Mouse (Mus musculus): ENCODE data around the gene Tank. TPM values are rescaled to one million over a fixed set of nuclear protein-coding genes. Genes with fewer than 3 reads are reported as not detected.

Tank gene
- 10 to 100 TPM; 31.7 to 33.5 TPM for total RNA-seq (2021)

DNA sequence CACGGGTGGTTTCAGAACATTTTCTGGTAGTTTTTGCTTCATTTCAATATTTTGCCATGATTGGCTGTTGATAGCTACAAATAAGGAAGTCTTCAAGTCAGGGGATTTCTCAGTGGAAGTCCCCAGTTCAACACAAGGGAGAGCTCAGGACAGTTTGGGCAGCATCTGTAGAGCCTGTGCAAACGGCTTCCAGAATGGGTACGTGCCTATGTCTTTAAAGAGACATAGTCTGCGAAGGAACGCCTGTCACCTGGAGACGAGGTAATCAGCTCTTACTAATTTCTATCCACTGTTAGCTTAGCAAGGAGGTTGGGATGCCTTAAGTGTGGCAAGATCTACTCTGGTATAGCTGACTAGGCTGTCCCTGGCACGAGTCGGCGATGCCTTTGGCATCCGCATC lies at the start of gene Tank:
Tank (plus strand) TSS at position 153 of the 400 bp plus-strand sequence.
- intact Hi-C loops (cut with DNase I), result no loop called here
- no peak for DNase-seq (ENCODE audit: low spot score in 2 of 2)

DNA sequence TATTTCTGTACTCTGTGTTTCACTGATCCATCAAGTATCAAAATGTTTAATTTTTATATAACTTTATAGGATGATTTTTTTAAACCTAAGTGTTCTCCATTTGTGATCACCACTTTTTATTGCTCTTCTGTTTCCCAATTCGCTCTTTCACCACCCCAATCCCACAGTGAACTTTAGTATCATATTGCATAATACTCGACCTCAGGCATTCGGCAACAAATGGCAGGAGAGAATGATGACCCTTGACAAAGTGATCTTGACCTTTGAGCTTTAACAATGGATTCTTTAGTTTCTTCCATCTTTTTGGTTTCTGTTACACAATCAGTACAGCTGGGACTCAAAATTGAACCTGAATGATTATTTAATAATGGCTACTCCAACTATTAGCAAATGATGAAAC lies 46.1 kb upstream of the Tank start:
- DNase-seq (ENCODE audit: low spot score in 2 of 2), result no peak
- intact Hi-C loops (cut with DNase I), result no loop called here

DNA sequence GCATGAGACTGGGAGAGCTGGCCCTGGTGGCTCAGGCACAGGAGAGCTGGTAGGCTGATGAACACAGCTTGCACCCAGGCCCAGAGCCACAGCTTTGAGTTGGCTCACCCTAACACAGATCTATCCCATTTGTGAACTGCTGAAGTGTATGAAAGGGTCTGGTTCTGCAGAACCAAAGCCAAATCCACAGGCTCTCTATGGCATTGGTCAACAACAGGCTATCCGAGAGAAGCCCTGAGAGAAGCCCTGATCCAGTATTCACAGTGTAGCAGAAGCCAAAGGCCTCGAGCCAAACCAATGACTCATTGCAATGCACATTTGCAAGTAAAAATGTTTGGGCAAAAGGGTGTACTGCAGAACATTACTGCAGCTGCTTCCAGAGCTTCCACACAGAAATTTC lies 45.3 kb upstream of the Tank start:
- intact Hi-C loops (cut with DNase I), result no loop called here
- DNase-seq (ENCODE audit: low spot score in 2 of 2), result peak; percentile 26 to 66

- intact Hi-C loops (cut with DNase I), result no loop called here
- DNase-seq (ENCODE audit: low spot score in 2 of 2), result no peak
Measured at GRCm38 (mm10) chr2:61536901-61537300, 41.5 kb upstream of the Tank start.

- intact Hi-C loops (cut with DNase I), result no loop called here
- no peak for DNase-seq (ENCODE audit: low spot score in 2 of 2)
Measured at GRCm38 (mm10) chr2:61539378-61539777, 39.0 kb upstream of the Tank start.

- intact Hi-C loops (cut with DNase I), result no loop called here
- no peak for DNase-seq (ENCODE audit: low spot score in 2 of 2)
Measured at GRCm38 (mm10) chr2:61542426-61542825, 36.0 kb upstream of the Tank start.

GRCm38 (mm10) chr2:61545666-61546065 lies 32.7 kb upstream of the Tank start:
- no peak for DNase-seq (ENCODE audit: low spot score in 2 of 2)
- intact Hi-C loops (cut with DNase I), result no loop called here

DNA sequence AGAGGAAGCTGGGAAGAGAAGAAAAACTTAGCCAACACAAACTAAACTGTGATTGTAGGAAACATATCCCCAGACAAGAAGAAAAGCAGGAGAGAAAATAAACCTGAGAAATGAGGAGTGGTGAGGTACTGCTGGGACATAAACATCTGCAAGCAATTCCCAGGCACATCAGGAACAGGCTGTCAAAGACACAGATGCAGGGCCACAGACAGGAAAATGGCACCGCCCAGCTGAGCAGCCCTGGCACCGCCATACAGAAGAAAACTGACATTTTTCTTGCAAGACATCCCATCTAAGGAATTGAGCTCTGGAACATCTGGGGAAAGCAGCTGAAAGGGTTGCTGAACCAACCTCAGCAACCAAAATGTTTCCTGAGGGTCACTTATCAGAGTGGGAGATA lies 30.4 kb upstream of the Tank start:
- DNase-seq (ENCODE audit: low spot score in 2 of 2), result no peak
- intact Hi-C loops (cut with DNase I), result no loop called here

GRCm38 (mm10) chr2:61551680-61552079 lies 26.7 kb upstream of the Tank start:
- intact Hi-C loops (cut with DNase I), result no loop called here
- peak in 1 of 2 experiments; percentile 32 for DNase-seq (ENCODE audit: low spot score in 2 of 2)

- DNase-seq (ENCODE audit: low spot score in 2 of 2), result no peak
- intact Hi-C loops (cut with DNase I), result no loop called here
Measured at GRCm38 (mm10) chr2:61555367-61555766, 23.0 kb upstream of the Tank start.

DNA sequence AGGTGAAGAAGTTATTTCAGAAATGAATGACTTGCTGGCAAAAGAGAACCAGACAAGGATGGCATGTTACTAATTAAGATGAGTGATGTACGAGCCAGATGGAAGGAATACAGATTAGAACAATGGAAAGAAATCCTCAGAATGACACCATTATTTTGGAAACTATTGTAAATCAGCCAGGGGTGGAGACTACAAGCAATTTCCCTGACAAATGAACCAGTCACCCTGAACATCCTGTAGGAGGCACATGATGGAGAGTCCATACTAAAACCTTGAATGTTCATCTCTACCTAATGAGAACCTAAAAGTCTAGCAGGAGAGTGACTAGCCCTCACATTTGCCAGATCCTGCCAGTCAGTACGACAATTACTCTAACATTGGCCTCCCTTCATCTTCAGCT lies 22.6 kb upstream of the Tank start:
- intact Hi-C loops (cut with DNase I), result no loop called here
- DNase-seq (ENCODE audit: low spot score in 2 of 2), result no peak

- intact Hi-C loops (cut with DNase I), result no loop called here
- no peak for DNase-seq (ENCODE audit: low spot score in 2 of 2)
Measured at GRCm38 (mm10) chr2:61556639-61557038, 21.7 kb upstream of the Tank start.

GRCm38 (mm10) chr2:61557848-61558471 lies 20.4 kb upstream of the Tank start:
- no peak for DNase-seq (ENCODE audit: low spot score in 2 of 2)
- intact Hi-C loops (cut with DNase I), result no loop called here

- no peak for DNase-seq (ENCODE audit: low spot score in 2 of 2)
- intact Hi-C loops (cut with DNase I), result no loop called here
Measured at GRCm38 (mm10) chr2:61561058-61561457, 17.3 kb upstream of the Tank start.

DNA sequence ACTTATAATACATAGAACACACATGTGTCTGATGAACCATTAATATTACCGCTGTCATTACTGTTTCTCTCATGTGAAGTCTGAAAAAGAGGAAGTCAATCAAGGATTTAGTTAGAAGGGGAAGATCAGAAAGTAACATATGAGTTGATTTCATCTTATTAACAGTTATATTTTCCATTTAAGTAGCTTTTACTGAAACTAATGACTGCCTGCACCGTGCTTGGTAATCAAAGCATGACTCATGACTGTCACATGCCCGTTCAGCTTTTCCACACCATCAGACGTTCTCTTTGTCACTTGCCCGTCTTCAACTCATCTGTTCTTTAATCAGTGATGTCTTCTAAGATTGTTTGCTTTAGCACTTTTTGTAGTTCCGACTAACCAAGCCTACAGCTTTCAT lies 15.2 kb upstream of the Tank start:
- no peak for DNase-seq (ENCODE audit: low spot score in 2 of 2)
- intact Hi-C loops (cut with DNase I), result no loop called here

GRCm38 (mm10) chr2:61567045-61567783 lies 11.2 kb upstream of the Tank start:
- no peak for DNase-seq (ENCODE audit: low spot score in 2 of 2)

DNA sequence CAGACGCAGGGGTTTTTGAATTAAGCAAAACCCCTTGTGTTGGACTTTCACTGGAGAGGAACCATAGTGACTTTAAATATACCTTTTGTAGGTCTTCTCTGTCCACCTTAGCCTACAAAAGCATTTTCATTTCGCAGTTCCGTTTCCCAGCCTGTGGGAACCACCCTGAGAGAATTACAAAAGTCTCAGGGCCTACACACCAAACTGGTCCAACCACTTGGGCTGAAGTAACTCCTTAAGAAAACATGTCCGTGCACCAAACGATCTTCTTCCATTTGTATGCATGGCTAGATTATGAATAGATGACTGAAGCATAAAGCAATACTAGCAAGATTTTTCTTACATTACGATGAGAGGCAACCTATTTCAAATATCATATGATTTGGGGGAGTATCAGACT lies 9.2 kb upstream of the Tank start:
- intact Hi-C loops (cut with DNase I), result no loop called here
- DNase-seq (ENCODE audit: low spot score in 2 of 2), result no peak

More at GRCm38 (mm10) chr2:61567045-61567783, 11.2 kb upstream of the Tank start:
- intact Hi-C loops (cut with DNase I), result no loop called here

DNA sequence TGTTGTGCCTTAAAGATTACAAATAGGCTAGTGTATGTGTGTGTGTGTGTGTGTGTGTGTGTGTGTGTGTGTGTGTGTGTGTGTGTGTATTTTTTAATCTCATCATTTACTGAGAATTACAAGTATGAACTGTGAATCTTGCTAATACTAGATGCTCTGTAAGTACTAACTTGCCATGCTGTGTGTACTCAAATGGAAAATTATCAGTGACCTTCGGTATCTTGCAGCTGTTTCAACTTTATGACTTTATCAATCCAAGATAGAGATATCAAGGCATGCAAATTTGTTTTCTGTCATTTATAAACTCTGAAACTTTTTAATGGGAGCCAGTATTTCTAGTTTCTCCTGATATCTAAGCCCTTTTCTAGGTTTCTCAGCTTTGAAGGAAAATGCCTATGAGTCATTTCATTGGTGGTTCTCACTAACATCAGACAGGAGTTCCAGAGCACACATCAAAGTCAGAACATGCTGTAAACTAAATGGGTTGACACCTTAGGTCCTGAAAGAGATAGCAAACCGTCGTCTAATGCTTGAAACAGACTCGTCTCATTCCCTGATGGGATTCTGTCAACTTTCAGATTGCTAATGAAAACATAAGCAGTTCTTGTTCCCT lies 6.9 kb upstream of the Tank start:
- no peak for DNase-seq (ENCODE audit: low spot score in 2 of 2)
- intact Hi-C loops (cut with DNase I), result no loop called here

GRCm38 (mm10) chr2:61576497-61576896 lies 1.9 kb upstream of the Tank start:
- intact Hi-C loops (cut with DNase I), result no loop called here
- DNase-seq (ENCODE audit: low spot score in 2 of 2), result no peak

DNA sequence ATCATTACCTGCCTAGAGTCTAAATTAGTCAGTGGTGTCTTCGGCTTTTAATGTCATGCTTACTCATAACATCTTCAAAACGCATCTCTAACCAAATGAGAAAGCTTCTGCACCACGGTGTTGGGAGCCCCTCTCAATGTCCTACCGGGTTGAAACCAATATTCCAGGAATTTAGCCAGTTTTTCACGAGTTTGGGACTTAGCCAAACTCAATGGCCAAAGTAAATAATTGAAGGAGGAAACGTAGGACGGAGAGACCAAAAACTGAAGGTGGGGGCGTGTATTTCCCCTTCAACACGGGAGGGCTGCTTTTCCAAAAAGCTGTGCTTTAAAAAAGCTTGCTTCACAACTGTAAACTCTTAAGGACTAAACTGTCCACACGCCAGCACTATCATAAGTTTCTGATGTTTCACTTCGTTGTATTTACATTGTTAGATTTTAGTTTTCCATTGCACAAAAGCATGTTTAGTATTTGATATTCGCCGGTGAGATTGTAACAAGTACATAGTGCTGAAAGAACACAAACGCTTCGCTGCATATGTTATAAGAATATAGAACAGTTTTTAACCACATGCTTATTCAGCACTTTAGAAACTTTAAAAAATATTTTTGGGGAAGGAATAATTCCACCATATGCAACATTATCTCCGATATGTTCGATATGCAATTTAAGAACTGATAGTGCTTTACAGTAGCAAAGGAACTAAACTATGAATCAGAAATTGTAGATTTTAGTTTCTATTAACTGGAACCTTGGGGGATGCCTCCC lies 1.3 kb upstream of the Tank start:
- no peak for DNase-seq (ENCODE audit: low spot score in 2 of 2)
- intact Hi-C loops (cut with DNase I), result no loop called here
